Mouse (Mus musculus) stomach, embryonic 16.5 days (tissue): ENCODE data around the gene Def6. TPM values are rescaled to one million over a fixed set of nuclear protein-coding genes. Genes with fewer than 3 reads are reported as not detected.

Experiments
- ATAC-seq: fragments of 200-750 bp; cut with Nextera tagmentation; 2 replicates; pipeline ENCODE4 v1.8.0; 2017; ENCODE audit warnings: moderate number of reproducible peaks, moderate TSS enrichment; ENCODE audit not compliant: insufficient read depth, low FRiP score
- H3K27ac ChIP-seq: fragments of 300-500 bp; sonication (generic); 2 replicates; pipeline ENCODE4 v1.5.1; 2014; ENCODE audit warnings: low read length
- H3K27me3 ChIP-seq: fragments of 300-500 bp; sonication (generic); 2 replicates; pipeline ENCODE4 v1.6.1; 2014; ENCODE audit warnings: low read length, control low read depth, mixed read lengths; ENCODE audit not compliant: control insufficient read depth, insufficient read depth
- H3K36me3 ChIP-seq: fragments of 300-500 bp; sonication (generic); 2 replicates; pipeline ENCODE4 v1.6.1; 2014; ENCODE audit warnings: low read length; ENCODE audit not compliant: control insufficient read depth, insufficient read depth
- H3K4me1 ChIP-seq: fragments of 300-500 bp; sonication (generic); 2 replicates; pipeline ENCODE4 v1.6.1; 2014; ENCODE audit warnings: low read length, control low read depth, mixed read lengths; ENCODE audit not compliant: control insufficient read depth, insufficient read depth
- H3K4me2 ChIP-seq: fragments of 300-500 bp; sonication (generic); 2 replicates; pipeline ENCODE4 v1.6.1; 2014; ENCODE audit warnings: low read depth, low read length, mixed read lengths
- H3K4me3 ChIP-seq: fragments of 300-500 bp; sonication (generic); replicated peaks from 2 replicates; pipeline ENCODE4 v1.5.1; 2014; ENCODE audit warnings: mild to moderate bottlenecking, low read length
- H3K9ac ChIP-seq: fragments of 300-500 bp; sonication (generic); 2 replicates; pipeline ENCODE4 v1.6.1; 2014; ENCODE audit warnings: low read length
- H3K9me3 ChIP-seq: fragments of 300-500 bp; sonication (generic); replicated peaks from 2 replicates; pipeline ENCODE4 v1.6.1; 2016; ENCODE audit warnings: low read length, control low read depth; ENCODE audit not compliant: control insufficient read depth
- WGBS: fragments of 180-500 bp; shearing (Covaris S2); extraction: QIAGEN DNeasy Blood & Tissue Kit; methylation state at CpG from one replicate; pipeline ENCODE4 v1.1.7; 2014; 5-methylcytosine and 5-hydroxymethylcytosine counted together
- polyA plus RNA-seq: library from polyadenylated mRNA; unstranded; fragments of >200 nt; fragmentation: Nextera tagmentation; extraction: Ambion mirVana; gene quantifications from 2 replicates; pipeline ENCODE4 v1.2.1, GENCODE M21; 2015

The Def6 gene
- polyA plus RNA-seq, 1 experiment from 2014 or later = 8.8 TPM

GRCm38 (mm10) chr17:28180331-28180730 lies 27.2 kb upstream of the Def6 start:
- Histone ChIP-seq H3K36me3 (no peaks in the 10 kb centered on the region), H3K4me3 (no peak overlapping the region), H3K9me3 (no peaks in the 10 kb centered on the region), H3K4me2 (no peak overlapping the region), H3K27me3 (no peaks in the 10 kb centered on the region), H3K4me1 (peaks cover 27% of the 10 kb centered on the region), H3K9ac (peak overlapping the region; percentile 49), H3K27ac (peak overlapping the region; percentile 26)
- 66% methylated on average over 4 of the region's 4 CpGs for WGBS
- ATAC-seq = no peak

GRCm38 (mm10) chr17:28180783-28181544 lies 26.6 kb upstream of the Def6 start:
- H3K4me1 ChIP-seq = peaks cover 27% of the 10 kb centered on the region
- no peaks in the 10 kb centered on the region for H3K36me3 ChIP-seq
- no peak overlapping the region for H3K4me2 ChIP-seq
- H3K27ac ChIP-seq = peak overlapping the region; percentile 26; the same call in 1 of the 2 replicates
- H3K9ac ChIP-seq = no peak overlapping the region
- H3K4me3 ChIP-seq = no peak overlapping the region
- no peak for ATAC-seq
- no peaks in the 10 kb centered on the region for H3K27me3 ChIP-seq
- H3K9me3 ChIP-seq = no peaks in the 10 kb centered on the region
- 69% methylated on average over 15 of the region's 15 CpGs for WGBS

- ATAC-seq = no peak
- H3K9ac ChIP-seq = no peak overlapping the region
- WGBS = 67% methylated on average over 7 of the region's 7 CpGs
Measured at GRCm38 (mm10) chr17:28184971-28185638, 22.5 kb upstream of the Def6 start.

GRCm38 (mm10) chr17:28188313-28188712 lies 19.3 kb upstream of the Def6 start:
- no peaks in the 10 kb centered on the region for H3K27me3 ChIP-seq
- no peaks in the 10 kb centered on the region for H3K4me1 ChIP-seq
- WGBS = 85% methylated on average over 5 of the region's 5 CpGs
- no peak overlapping the region for H3K4me3 ChIP-seq
- no peak for ATAC-seq
- no peak overlapping the region for H3K27ac ChIP-seq
- H3K36me3 ChIP-seq = 0 out of 2 replicates have a peak, but pooled peaks cover 3% of the 10 kb centered on the region
- H3K4me2 ChIP-seq = no peak overlapping the region
- no peak overlapping the region for H3K9ac ChIP-seq
- no peaks in the 10 kb centered on the region for H3K9me3 ChIP-seq

More at GRCm38 (mm10) chr17:28184971-28185638, 22.5 kb upstream of the Def6 start:
- Histone ChIP-seq H3K4me3 (no peak overlapping the region), H3K4me1 (peaks cover 15% of the 10 kb centered on the region), H3K36me3 (no peaks in the 10 kb centered on the region), H3K9me3 (no peaks in the 10 kb centered on the region), H3K27me3 (no peaks in the 10 kb centered on the region), H3K27ac (no peak overlapping the region), H3K4me2 (no peak overlapping the region)

- Histone ChIP-seq H3K4me2 (no peak overlapping the region), H3K27me3 (no peaks in the 10 kb centered on the region), H3K9ac (no peak overlapping the region), H3K4me1 (no peaks in the 10 kb centered on the region), H3K4me3 (no peak overlapping the region), H3K36me3 (peaks cover 4% of the 10 kb centered on the region; the same call in 1 of the 2 replicates), H3K9me3 (no peaks in the 10 kb centered on the region), H3K27ac (no peak overlapping the region)
- ATAC-seq = no peak
- 54% methylated on average over 1 of the region's 1 CpGs for WGBS
Measured at GRCm38 (mm10) chr17:28192754-28193153, 14.8 kb upstream of the Def6 start.

GRCm38 (mm10) chr17:28193559-28193958 lies 14.0 kb upstream of the Def6 start:
- no peaks in the 10 kb centered on the region for H3K4me1 ChIP-seq
- H3K9me3 ChIP-seq = no peaks in the 10 kb centered on the region
- no peak overlapping the region for H3K27ac ChIP-seq
- WGBS = 84% methylated on average over 3 of the region's 3 CpGs
- H3K36me3 ChIP-seq = peaks cover 12% of the 10 kb centered on the region
- H3K9ac ChIP-seq = no peak overlapping the region
- H3K4me2 ChIP-seq = no peak overlapping the region
- ATAC-seq = no peak
- H3K27me3 ChIP-seq = no peaks in the 10 kb centered on the region
- no peak overlapping the region for H3K4me3 ChIP-seq

DNA sequence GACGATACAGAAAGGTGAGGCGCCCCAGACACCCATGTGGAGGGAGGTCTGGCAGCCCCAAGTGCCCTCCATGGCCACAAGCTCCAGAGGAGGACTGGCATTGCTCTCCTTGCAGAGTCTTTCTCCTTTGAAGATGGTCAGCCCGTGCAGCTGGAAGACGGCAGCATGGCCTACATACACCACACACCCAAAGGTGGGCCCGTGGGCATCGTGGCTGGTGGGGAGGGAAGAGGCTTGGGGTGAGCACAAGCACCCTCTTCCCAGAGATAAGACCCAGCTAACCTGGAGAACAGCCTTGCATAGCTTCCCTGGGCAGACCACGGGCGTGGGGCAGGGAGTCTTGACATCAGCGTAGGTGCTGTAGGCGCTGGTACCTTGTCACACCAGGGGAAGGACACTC lies 12.5 kb upstream of the Def6 start:
- Histone ChIP-seq H3K27me3 (no peaks in the 10 kb centered on the region), H3K4me1 (no peaks in the 10 kb centered on the region), H3K9me3 (no peaks in the 10 kb centered on the region), H3K9ac (no peak overlapping the region), H3K36me3 (peaks cover 15% of the 10 kb centered on the region), H3K4me2 (no peak overlapping the region), H3K27ac (no peak overlapping the region), H3K4me3 (no peak overlapping the region)
- 90% methylated on average over 10 of the region's 10 CpGs for WGBS
- no peak for ATAC-seq

GRCm38 (mm10) chr17:28197646-28198045 lies 9.9 kb upstream of the Def6 start:
- Histone ChIP-seq H3K9me3 (no peaks in the 10 kb centered on the region), H3K4me1 (no peaks in the 10 kb centered on the region), H3K4me3 (no peak overlapping the region), H3K9ac (no peak overlapping the region), H3K36me3 (peaks cover 17% of the 10 kb centered on the region), H3K27ac (no peak overlapping the region), H3K4me2 (no peak overlapping the region), H3K27me3 (no peaks in the 10 kb centered on the region)
- 56% methylated on average over 18 of the region's 18 CpGs for WGBS
- no peak for ATAC-seq

DNA sequence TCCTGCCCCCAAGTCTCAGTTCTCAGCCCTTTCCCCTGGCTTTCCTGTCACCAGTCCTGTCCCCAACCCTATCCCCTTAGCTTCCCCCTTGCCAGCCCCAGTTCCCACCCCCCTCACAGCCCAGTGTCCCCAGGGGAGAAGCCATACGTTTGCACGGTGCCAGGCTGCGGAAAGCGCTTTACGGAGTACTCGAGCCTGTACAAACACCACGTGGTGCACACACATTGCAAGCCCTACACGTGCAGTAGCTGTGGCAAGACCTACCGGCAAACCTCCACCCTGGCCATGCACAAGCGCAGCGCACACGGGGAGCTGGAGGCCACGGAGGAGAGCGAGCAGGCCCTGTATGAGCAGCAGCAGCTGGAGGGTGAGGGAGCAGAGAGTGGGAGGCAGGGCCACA lies 5.6 kb upstream of the Def6 start:
- H3K4me3 ChIP-seq = no peak overlapping the region
- H3K9ac ChIP-seq = no peak overlapping the region
- peaks cover 20% of the 10 kb centered on the region for H3K36me3 ChIP-seq

More for the DNA sequence above, 5.6 kb upstream of the Def6 start:
- H3K4me1 ChIP-seq = peaks cover under 1% of the 10 kb centered on the region; the same call in 1 of the 2 replicates
- 78% methylated on average over 14 of the region's 14 CpGs for whole genome bisulfite sequencing
- no peaks in the 10 kb centered on the region for H3K27me3 ChIP-seq
- no peak overlapping the region for H3K4me2 ChIP-seq
- no peaks in the 10 kb centered on the region for H3K9me3 ChIP-seq
- ATAC-seq = no peak
- no peak overlapping the region for H3K27ac ChIP-seq
